Mouse (Mus musculus) embryonic fibroblast, embryonic 13.5 days (primary cell): Measurements from ENCODE around the gene Egln3.

Source experiments
- CTCF ChIP-seq: IDR thresholded peaks from 2 replicates; pipeline ENCODE4 v1.5.1; 2011; ENCODE audit warnings: mild to moderate bottlenecking, control low read depth, low read length, moderate library complexity, borderline replicate concordance; ENCODE audit not compliant: insufficient read depth
- POLR2A ChIP-seq: IDR thresholded peaks from 2 replicates; pipeline ENCODE4 v1.6.1; 2011; ENCODE audit warnings: low read depth, mild to moderate bottlenecking, control low read depth, low read length, moderate library complexity

DNA sequence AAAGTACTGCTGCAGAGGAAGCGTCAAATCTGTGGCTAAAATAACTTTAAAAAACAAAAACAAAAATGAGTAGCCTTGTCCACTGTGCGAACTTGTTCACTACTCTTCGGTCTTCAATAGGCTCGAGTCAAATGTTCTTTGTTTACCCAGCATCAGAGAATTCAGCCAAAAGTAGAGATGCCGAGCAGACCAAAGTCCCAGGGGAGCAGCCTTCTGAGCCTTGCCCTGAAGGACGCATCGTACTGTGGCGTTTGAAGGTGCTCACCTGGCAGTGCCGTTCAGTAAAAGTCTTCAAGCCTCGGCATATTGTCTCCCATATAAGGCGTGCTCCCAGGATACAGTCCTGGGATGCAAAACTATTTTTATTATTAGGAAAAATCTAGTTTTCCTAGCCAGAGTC lies 5.8 kb downstream of the Egln3 start:
- no peak for TF ChIP-seq CTCF
- TF ChIP-seq POLR2A: no peak
